Mouse (Mus musculus) T-helper 2 cell (primary cell): Measurements from ENCODE around the gene Gps1.
"Not testable (repeated sequence)": the region's sequence is repeated elsewhere in the genome, so short reads cannot be mapped to it uniquely, and the experiment has no call there.

ENCODE experiments used
- in situ Hi-C: fragments of 300-600 bp; cut with MboI, MseI; formaldehyde crosslinking; loops from one replicate; pipeline ENCODE4 v1.15.1; 2025; ENCODE audit warnings: high pct_unique_total_duplicates

The Gps1 gene

DNA sequence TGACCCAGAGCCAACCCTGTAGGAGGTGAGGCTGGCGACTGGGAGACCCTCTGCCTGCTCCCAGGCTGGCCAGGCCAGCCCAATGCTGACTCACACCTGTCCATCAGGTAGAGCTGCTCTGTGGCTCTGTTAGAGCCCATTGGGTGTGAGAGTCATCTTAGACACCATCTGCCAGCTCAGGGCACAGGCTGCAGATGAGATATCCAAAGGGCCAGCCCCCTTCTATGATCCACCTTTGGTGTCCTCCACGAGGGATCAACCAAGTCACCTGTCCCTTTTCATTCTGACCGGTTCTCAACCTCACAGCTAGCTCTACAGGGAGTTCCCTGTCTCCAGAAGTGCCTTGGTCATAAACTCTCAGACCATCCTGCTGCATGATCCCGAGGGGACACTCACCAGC lies 38.2 kb downstream of the Gps1 start:
- in situ Hi-C loops = loop anchor here (5.0 kb wide), 1 partner anchor 130 kb away; no protein-coding TSS in a partner anchor

DNA sequence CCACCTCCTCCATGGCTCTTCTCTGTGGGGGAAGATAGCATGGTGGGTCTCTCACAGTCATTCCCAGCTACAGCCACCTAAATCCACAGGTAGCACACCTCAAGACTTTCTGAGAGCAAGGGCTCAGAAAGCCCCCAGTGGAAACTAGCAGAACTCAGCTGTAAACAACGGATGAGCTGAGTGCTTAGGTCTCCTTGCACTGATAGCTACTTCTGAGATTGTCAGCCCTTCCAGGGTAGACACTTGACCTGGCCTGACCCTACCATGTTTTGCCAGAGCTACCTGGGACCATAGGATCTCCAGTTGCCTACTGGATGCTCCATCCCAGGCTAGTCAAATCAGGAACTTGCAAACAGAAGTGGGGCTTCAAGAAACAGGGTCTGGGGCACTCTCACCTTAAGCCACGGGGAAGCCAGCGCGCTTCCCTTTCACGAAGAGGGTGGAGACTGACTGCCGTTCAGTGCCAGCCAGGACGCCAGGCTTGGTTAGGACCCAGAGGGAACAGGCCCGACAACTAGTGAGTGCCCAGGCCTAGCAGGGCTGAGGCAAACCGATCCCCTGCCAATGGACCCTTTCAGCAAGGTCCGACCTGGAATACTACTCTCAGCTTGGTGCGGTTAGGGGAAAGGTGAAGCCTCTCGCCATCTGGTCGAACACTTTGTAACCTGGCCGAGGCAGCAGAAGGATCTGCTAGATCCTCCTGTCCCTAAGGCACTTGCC lies 38.9 kb downstream of the Gps1 start:
- in situ Hi-C loops = loop anchor here (5.0 kb wide), 1 partner anchor 129 kb away; no protein-coding TSS in a partner anchor

DNA sequence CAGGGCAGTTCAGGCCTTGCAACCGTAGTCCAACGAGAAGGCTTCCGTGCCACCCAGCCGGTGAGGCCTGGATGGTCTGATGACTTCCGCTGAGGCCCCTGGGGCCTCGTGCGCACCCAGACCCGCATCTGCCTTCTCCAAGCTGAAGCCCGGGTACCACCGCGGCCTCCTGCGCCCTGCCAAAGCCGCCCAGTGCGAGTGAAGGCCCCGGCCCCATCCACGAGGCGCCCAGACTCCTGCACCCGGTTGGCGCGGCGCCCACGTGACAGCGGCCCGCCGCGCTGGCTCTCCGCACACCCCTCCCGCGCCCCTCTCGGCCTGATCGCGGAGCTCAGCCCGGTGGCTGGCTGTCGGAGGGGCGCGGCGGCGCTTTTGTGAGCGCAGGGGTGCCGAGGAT lies 39.5 kb downstream of the Gps1 start:
- in situ Hi-C loops = loop anchor here (5.0 kb wide), 1 partner anchor 129 kb away; no protein-coding TSS in a partner anchor

DNA sequence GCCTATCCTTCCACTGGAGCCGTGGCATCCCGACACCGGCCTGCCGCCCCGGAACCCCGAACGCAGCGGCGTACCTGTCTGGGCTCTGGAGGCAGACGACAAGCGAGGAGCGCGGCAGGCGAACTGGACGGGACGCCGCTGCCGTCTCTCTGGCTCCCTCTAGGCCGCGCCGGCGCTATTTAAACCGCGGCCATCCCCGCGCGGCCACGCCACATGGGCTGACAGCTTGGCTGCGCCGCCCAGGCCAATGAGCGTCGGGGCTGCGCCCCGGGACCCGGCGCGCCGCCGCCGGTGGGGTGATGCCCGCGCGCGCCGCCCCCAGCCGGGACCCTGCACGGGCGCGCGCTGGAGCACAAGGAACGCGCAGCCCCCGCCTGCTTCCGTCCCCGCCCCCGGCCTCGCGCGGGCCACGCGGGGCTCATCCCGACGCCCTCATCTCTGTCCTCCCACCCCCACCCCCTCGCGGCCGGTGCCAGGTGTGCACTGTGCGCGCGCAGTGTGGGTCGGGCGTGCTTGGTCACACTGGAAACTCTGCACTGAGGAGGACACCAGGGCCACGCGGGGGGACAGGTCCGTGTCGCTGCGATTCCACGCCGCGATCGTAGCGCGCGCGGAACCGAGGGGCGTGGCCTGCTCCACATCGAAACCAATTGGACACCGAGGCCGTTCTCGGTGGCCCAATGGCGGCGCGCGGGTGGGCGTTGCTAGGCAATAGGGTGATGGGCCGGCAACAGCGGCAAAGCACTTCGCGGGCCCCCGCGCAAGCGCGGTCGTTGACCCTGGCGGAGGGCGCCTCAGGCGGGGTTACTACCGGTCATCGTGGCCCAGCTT lies 40.1 kb downstream of the Gps1 start, which contains the start of gene Fasn:
Gene Fasn, minus strand, starts transcription at position 592 of the 831 bp plus-strand sequence.
- in situ Hi-C loops = loop anchor here (5.0 kb wide), 1 partner anchor 128 kb away; no protein-coding TSS in a partner anchor

DNA sequence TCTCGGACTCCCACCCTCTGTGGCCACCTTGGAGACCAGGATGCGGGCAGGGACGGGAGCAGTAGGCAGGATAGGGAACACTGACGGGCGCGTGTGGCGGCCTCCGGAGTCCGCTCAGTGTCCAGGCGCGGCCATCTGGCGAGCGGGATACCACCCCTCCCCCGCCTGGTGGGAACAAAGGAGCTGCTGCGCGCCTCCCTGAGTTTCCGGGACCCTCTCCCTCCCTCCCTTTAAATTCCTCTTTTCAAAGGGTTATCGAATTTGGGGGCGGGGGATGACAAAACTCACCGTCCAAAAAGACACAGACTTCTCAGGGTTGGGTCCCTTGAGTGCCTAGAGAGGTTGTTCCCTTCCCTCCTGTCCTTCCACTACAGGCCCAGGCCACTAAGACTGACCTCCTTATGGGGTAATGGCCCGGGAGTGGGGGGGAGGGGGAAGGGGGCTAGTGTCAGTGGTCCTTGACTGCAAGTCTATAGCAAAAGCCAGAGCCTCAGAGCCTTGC lies 40.8 kb downstream of the Gps1 start:
- in situ Hi-C loops = loop anchor here (5.0 kb wide), 1 partner anchor 127 kb away; no protein-coding TSS in a partner anchor

DNA sequence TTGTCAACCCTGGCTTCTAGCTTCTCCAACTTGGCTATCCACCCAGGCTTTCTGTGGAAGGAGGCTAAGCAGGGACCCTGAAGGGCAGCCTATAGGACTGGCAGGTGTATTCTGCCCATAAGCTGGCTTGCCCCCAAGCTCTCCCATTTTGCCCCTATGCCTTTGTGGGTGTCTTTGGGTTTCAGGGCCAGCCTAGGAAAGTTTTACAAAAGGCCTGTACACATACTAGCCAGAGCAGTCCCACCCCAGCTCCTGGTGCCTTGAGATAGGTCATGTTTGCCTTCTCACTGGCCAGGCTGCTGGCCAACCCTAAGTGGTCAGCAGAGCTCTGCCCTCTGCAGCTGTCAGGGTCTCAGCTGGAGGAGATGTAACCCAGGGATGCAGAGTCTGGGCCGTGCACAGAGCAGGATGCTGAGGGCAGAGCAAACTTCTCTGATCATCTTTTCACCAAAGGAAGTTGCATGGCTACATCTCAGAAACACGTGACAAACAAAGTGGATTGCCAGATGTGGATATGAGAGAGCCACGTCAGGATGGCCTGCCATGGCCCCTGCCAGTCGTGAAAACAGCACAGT lies 41.3 kb downstream of the Gps1 start:
- in situ Hi-C loops = no loop called here

DNA sequence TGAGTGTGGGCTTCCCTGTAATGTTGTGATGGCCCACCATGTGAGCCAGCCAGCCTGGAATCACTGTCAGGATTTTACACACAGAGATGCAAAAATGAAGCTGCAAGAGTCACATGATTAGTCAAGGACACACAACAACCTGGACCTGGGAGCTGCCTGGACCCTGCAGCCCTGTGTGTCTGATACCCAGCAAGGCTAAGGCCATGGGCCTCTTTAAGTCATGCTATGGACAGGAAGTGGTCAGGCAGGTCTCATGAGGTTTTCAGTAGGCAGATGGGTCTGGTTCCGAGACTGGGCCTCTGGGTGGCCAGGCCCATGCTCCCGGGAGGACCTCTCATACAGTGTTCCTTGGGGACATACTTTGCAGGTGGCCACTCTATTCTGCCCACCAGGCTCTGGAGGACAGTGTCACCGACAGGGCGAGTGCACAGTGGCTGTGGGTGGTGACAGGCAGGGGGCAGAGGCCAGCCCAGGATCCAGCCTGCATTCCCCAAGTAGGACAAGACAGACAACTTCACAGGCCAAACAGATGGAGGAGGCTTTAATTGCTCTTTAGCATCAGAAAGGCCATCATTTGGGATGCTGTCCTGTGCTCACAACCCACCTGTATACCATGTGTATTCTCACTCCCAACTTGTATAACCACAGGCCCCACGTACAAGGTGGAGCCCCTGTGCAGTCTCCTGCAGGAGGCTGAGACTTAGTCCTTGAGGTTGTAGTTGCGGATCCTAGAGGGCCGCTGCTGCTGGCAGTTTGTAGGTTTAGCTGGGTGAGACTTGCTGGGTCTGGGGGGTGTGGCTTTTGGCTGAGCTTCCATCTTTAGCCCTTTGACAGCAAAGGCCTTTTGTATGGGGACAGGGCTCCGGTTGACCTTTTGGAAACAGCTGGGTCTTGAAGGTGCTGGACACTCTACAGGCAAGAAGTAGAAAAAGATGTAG lies 42.2 kb downstream of the Gps1 start:
- in situ Hi-C loops = no loop called here

DNA sequence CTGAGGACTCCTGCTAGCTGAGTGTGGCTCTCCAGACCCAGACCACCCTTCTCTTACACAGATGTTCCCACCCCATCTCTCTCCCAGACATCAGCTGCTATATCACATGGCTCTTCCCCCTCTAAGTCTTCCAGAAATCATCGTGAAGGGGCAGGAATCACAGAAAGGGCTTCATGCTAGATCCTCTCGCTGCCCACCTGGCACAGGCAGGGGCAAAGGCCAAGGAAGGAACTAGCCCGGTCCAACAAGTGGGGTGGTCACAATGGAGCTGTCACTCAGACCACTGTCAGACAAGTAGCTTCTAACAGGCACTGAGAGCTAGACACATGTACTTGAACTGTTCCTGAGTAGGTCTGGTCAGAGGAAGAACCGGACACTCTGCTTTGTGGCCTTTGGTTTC lies 44.3 kb downstream of the Gps1 start:
- in situ Hi-C loops = no loop called here

DNA sequence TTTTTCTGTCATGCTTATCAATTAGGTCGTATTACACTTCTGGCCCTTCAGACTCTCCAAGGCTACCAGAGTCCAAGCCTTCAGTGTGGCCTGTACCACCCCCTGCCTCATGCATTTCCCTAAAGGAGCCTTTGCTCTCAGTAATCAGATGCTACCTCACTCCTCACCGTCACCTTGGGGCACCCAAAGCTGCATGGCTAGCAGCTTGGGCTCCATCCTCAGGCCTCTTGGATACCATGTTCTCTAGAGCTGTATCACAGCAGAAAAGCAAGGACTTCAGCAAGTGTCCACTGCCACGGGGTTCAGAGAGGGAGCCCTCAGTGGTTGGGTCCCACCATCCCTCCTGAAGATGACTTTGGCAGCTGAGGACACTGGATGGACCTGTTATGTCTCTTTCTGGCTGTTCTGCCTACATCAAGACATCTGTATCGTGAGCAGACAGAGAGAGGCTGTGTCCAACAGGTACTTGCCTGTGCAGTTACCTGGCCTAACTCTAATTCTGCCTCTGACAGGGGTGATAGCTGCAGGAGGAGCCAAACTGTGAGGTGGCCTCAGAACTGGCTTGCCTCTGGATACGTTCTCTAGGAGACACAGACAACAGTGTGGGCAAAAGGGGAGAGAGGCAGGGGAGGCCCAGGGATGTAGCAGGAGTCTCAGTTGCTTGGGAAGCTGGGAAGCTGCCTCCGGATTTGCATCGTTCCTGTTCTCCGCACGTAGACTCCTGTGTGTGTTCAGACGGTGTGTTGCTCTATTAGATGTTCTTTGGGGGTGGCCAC lies 45.9 kb downstream of the Gps1 start:
- in situ Hi-C loops = no loop called here

DNA sequence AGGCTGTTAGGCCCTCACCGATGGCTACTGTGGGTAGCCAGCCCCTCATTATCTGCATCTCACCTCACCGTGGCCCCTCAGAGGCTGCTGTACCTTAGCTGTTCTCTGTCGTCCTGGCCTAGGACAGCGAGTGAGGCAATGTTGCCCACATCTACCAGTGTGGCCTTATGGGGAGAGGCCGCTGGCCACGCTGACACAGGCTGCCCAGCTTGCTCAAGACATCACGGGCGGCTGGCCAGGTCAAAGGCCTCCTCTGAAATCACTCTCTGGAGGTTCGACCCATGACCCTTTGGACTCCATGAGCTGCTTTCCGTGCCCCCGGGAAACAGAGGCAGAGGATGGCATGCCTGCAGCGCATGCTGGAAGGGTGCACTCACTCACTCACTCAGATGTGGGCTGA lies 46.6 kb downstream of the Gps1 start:
- in situ Hi-C loops = no loop called here

DNA sequence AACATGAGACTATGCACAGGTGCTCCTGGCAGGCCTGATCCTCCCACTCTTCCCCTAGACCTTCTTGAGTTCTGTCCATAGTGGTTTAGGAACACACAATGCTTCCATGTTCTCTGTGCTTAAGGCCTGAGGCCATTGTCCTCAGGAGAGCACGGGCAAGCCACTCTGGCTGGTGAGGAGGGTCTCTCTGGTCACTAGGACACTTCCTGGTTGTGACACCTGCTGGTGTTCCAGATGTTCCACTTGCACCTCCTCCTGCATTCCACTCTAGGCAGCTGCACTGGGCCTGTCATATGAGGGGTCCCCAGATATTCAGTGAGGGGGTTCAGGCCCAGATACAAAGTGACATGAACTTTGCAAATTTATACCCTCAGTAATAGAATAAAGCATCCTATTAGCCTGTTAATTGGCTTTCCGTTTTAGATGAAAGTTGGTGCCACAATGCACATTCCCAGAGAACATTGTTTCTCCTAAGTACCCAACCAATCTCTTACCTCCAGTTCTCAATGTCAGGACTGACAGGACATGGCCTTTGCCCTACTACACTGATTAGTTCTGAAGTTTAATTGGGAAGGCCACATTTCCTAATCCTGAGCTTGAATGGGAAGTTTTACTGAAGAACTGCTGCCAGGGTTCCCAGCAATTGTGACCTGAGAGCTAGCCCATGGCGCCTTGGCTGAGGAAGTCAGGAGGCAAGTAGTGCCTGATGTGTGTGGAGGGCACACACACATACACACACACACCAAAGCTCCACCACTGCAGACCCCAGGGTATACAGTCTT lies 47.8 kb downstream of the Gps1 start:
- in situ Hi-C loops = no loop called here

DNA sequence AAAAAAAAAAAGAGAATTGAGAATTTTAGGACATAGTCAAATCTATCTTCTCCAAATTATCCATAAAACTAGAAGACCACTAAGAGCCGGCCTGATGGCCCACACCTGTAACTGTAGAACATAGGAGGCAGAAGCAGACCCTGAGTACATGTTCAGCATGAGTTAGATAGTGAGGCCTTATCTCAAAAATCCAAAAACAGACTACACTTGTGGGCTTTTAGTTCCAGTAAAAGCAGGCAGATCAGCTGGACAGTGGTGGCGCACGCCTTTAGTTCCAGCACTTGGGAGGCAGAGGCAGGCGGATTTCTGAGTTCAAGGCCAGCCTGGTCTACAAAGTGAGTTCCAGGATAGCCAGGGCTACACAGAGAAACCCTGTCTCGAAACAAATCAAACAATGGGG lies 48.9 kb downstream of the Gps1 start:
- in situ Hi-C loops = not testable (repeated sequence)

DNA sequence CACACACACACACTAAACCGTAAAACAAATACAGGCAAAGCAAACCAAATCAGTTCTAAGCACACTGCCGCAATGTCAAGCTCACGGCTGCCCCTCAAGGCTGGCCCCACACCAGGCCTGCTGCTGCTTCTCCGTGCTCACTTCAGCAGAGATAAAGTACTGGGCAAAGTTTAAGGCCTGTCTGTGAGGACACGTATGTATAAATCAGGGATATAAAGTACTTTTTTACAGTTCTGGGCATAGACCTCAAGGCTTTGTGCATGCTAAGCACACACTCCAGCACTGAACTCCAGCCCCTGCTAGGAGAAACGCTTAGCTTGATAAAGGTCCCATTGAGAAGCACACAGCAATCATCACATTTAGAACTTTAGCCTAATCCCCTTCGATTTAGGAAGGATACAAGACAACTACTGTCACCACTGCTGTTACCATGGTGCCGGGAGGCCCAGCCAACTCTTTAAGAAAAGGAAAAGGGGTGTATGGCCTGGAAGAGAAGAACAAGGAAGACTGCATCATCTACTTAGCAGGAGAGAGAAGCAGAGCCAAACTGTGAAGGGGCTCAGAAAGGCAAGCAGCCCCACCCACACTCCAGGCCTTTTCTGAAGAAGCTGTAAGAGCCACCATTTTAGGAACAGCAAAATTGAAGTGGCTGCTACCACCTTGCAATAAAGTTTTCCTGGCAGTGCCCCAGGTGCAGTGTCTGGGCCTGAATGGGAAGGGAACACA lies 49.6 kb downstream of the Gps1 start:
- in situ Hi-C loops = no loop called here
